Mouse (Mus musculus) left cerebral cortex, adult 18-20 months (tissue): ENCODE data around the gene Zfp839. TPM values are rescaled to one million over a fixed set of nuclear protein-coding genes. Genes with fewer than 3 reads are reported as not detected.

Source experiments
- DNase-seq, 2 experiments: peaks; one replicate each; pipeline ENCODE4 v3.0.0; 2021 to 2022; ENCODE audit warnings: low spot score in 2 of 2, mixed read lengths in 1 of 2
- total RNA-seq, 2 experiments: library from RNA; stranded (reverse); gene quantifications; 2 replicates each; pipeline ENCODE4 v1.2.3; 2021

The Zfp839 gene
- total RNA-seq, 2 experiments from 2014 or later: 11.7 to 12.8 TPM

- no peak for DNase-seq
Observed at GRCm38 (mm10) chr12:110871247-110871646, 21.2 kb downstream of the Zfp839 start.

GRCm38 (mm10) chr12:110875351-110875750 is 25.3 kb downstream of the Zfp839 start:
- DNase-seq: no peak

GRCm38 (mm10) chr12:110882291-110882690 is 32.2 kb downstream of the Zfp839 start:
- DNase-seq: no peak

GRCm38 (mm10) chr12:110885251-110885650 is 35.2 kb downstream of the Zfp839 start:
- DNase-seq: no peak

GRCm38 (mm10) chr12:110888106-110888505 is 38.1 kb downstream of the Zfp839 start:
- no peak for DNase-seq

- peak in 1 of 2 experiments; percentile 28 for DNase-seq
Observed at GRCm38 (mm10) chr12:110888606-110889005, 38.6 kb downstream of the Zfp839 start.

- DNase-seq: peak; percentile 99
Observed at GRCm38 (mm10) chr12:110889036-110890020, 39.3 kb downstream of the Zfp839 start, which contains the start of the genes Cinp and Tecpr2. Gene Cinp (minus strand): TSS chr12:110889145. Gene Tecpr2 (plus strand): TSS chr12:110889264.

GRCm38 (mm10) chr12:110891887-110892286 is 41.8 kb downstream of the Zfp839 start:
- no peak for DNase-seq

GRCm38 (mm10) chr12:110902106-110902505 is 52.1 kb downstream of the Zfp839 start:
- no peak for DNase-seq

GRCm38 (mm10) chr12:110903536-110903935 is 53.5 kb downstream of the Zfp839 start:
- peak in 1 of 2 experiments; percentile 30 for DNase-seq

- DNase-seq: no peak
Observed at GRCm38 (mm10) chr12:110907845-110908244, 57.8 kb downstream of the Zfp839 start.

- no peak for DNase-seq
Observed at GRCm38 (mm10) chr12:110909962-110910361, 59.9 kb downstream of the Zfp839 start.

GRCm38 (mm10) chr12:110915761-110916160 is 65.7 kb downstream of the Zfp839 start:
- DNase-seq: no peak

Other genes with a start within 250 kb of the Zfp839 start
- gene Dync1h1, start 248.8 kb upstream of the Zfp839 start, total RNA-seq: 100 to 1,000 TPM; 309 to 310 TPM
- not detected for gene 1700001K19Rik, start 167.6 kb upstream of the Zfp839 start, total RNA-seq
- 1,000 to 10,000 TPM in 1 of 2 experiments, 100 to 1,000 TPM in 1; 981 to 1,007 TPM for gene Hsp90aa1, start 147.5 kb upstream of the Zfp839 start, total RNA-seq
- gene Wdr20, start 112.3 kb upstream of the Zfp839 start, total RNA-seq: 10 to 100 TPM; 46.2 to 48.1 TPM
- 10 to 100 TPM; 10.9 to 11.6 TPM for gene Mok, start 9.3 kb upstream of the Zfp839 start, total RNA-seq
- gene Cinp, start 38.9 kb downstream of the Zfp839 start, total RNA-seq: 10 to 100 TPM; 89.6 to 93.8 TPM
- 10 to 100 TPM; 46.6 TPM for gene Tecpr2, start 39.0 kb downstream of the Zfp839 start, total RNA-seq
- 10 to 100 TPM; 19.6 to 21.1 TPM for gene Ankrd9, start 128.8 kb downstream of the Zfp839 start, total RNA-seq
- 10 to 100 TPM; 16.4 to 18.9 TPM for gene Rcor1, start 189.1 kb downstream of the Zfp839 start, total RNA-seq